Mouse (Mus musculus) midbrain, embryonic 11.5 days (tissue): ENCODE data around the gene Ddx17. TPM values are rescaled to one million over a fixed set of nuclear protein-coding genes. Genes with fewer than 3 reads are reported as not detected.

Source experiments
- ATAC-seq: fragments of 200-750 bp; cut with Nextera tagmentation; 2 replicates; pipeline ENCODE4 v1.8.0; 2017; ENCODE audit warnings: moderate TSS enrichment, moderate library complexity; ENCODE audit not compliant: low FRiP score
- DNase-seq: peaks from one replicate; pipeline ENCODE4 v3.0.0; 2015; ENCODE audit warnings: low spot score; ENCODE audit errors: missing footprints
- H3K27ac ChIP-seq: fragments of 300-500 bp; sonication (generic); 2 replicates; pipeline ENCODE4 v1.5.1; 2014; ENCODE audit warnings: low read depth, low read length
- H3K27me3 ChIP-seq: fragments of 300-500 bp; sonication (generic); 2 replicates; pipeline ENCODE4 v1.6.1; 2014; ENCODE audit warnings: mild to moderate bottlenecking, low read length, moderate library complexity, mixed read lengths; ENCODE audit not compliant: control insufficient read depth, insufficient read depth
- H3K36me3 ChIP-seq: fragments of 300-500 bp; sonication (generic); 2 replicates; pipeline ENCODE4 v1.6.1; 2014; ENCODE audit warnings: mild to moderate bottlenecking, low read length, moderate library complexity, mixed read lengths; ENCODE audit not compliant: control insufficient read depth, insufficient read depth
- H3K4me1 ChIP-seq: fragments of 300-500 bp; sonication (generic); 2 replicates; pipeline ENCODE4 v1.6.1; 2014; ENCODE audit warnings: low read length; ENCODE audit not compliant: control insufficient read depth, insufficient read depth
- H3K4me2 ChIP-seq: fragments of 300-500 bp; sonication (generic); 2 replicates; pipeline ENCODE4 v1.6.1; 2014; ENCODE audit warnings: mild to moderate bottlenecking, moderate library complexity
- H3K4me3 ChIP-seq: fragments of 300-500 bp; sonication (generic); 2 replicates; pipeline ENCODE4 v1.5.1; 2014; ENCODE audit warnings: low read depth, low read length
- H3K9ac ChIP-seq: fragments of 300-500 bp; sonication (generic); 2 replicates; pipeline ENCODE4 v1.6.1; 2014; ENCODE audit warnings: low read length
- H3K9me3 ChIP-seq: fragments of 300-500 bp; sonication (generic); 2 replicates; pipeline ENCODE4 v1.6.1; 2016; ENCODE audit warnings: low read length; ENCODE audit not compliant: control insufficient read depth
- WGBS: fragments of 180-500 bp; shearing (Covaris S2); extraction: QIAGEN DNeasy Blood & Tissue Kit; methylation state at CpG from one replicate; pipeline ENCODE4 v1.1.7; 2014; 5-methylcytosine and 5-hydroxymethylcytosine counted together
- polyA plus RNA-seq: library from polyadenylated mRNA; unstranded; fragments of >200 nt; fragmentation: Nextera tagmentation; extraction: Ambion mirVana; gene quantifications from 2 replicates; pipeline ENCODE4 v1.2.1, GENCODE M21; 2014

Ddx17 gene
- polyA plus RNA-seq, 1 experiment from 2014 or later, result 81.9 TPM

DNA sequence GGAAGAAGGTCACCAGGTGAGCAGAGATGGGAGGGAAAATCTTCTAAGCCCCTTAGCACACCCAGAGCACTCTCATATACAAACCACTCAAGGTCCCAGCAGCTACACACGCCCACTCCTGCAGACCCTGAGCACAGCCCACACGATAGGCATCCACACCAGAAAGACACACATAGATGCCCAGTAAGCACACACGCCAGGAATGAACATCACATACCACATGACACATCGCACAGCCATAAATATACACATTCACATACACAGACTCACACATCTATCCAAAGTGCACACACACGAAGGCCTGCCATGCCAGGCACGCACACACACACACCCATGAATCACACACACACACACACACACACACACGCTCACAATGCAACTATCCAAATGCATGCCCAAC, 36.1 kb downstream of the Ddx17 start:
- no peak overlapping the region for H3K4me3 ChIP-seq
- no peak overlapping the region for H3K4me2 ChIP-seq
- peaks cover 77% of the 10 kb centered on the region for H3K27me3 ChIP-seq
- H3K36me3 ChIP-seq, result no peaks in the 10 kb centered on the region
- no peak overlapping the region for H3K27ac ChIP-seq
- ATAC-seq (no peak), DNase-seq (no peak)
- H3K9ac ChIP-seq, result no peak overlapping the region
- 80% methylated on average over 7 of the region's 7 CpGs for WGBS
- no peaks in the 10 kb centered on the region for H3K9me3 ChIP-seq
- peaks cover 13% of the 10 kb centered on the region; the same call in 1 of the 2 replicates for H3K4me1 ChIP-seq

- Histone ChIP-seq H3K9me3 (no peaks in the 10 kb centered on the region), H3K9ac (no peak overlapping the region), H3K4me2 (no peak overlapping the region), H3K27ac (no peak overlapping the region), H3K27me3 (peaks cover 77% of the 10 kb centered on the region), H3K4me1 (peaks cover 15% of the 10 kb centered on the region), H3K36me3 (no peaks in the 10 kb centered on the region), H3K4me3 (no peak overlapping the region)
- ATAC-seq (no peak), DNase-seq (peak; percentile 69)
- WGBS, result 43% methylated on average over 6 of the region's 6 CpGs
Measured at GRCm38 (mm10) chr15:79509998-79510397, 36.5 kb downstream of the Ddx17 start.

DNA sequence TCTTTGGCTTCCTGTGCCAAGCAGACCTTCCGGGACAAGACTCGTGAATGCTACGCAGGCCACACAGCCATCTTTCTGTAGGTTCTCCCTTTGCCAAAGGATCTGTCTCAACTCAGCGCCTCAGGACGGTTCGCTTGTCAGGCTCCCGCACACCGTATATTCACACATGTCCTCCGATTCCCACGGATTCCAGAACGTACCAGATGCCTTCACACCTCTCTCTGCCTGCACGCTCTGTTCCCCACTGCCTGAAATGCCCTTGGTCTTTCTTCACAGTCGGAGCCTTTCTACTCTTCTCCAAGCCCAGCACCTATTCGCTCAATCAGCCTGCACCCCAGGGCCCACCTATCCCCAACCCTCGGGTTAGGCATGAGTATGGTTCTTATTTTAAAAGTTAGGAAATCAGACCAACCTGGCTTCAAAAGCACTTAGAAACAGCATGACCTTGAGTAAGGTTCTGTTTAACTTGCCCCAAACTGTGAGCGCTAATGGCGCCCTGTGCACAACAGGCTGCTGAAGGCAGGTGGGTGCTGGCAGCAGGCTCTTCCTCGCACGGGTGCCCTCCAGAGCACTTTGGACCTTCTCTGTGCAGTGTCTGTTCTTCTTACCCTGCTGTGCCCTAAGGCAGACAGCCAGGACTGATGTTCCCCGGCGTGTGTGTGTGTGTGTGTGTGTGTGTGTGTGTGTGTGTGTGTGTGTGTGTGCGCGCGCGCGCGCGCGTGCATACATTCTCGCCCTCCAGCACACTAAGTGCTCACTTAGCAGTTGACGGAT, 39.3 kb downstream of the Ddx17 start:
- Histone ChIP-seq H3K36me3 (no peaks in the 10 kb centered on the region), H3K27me3 (peaks cover 78% of the 10 kb centered on the region), H3K27ac (no peak overlapping the region), H3K4me1 (peaks cover 14% of the 10 kb centered on the region), H3K9me3 (no peaks in the 10 kb centered on the region), H3K9ac (no peak overlapping the region), H3K4me3 (no peak overlapping the region), H3K4me2 (no peak overlapping the region)
- DNase-seq, result no peak
- no peak for ATAC-seq
- WGBS, result 56% methylated on average over 29 of the region's 31 CpGs

GRCm38 (mm10) chr15:79506460-79506859, 40.1 kb downstream of the Ddx17 start:
- Histone ChIP-seq H3K4me2 (peak overlapping the region; percentile 99; the same call in 1 of the 2 replicates), H3K27ac (no peak overlapping the region), H3K9ac (no peak overlapping the region), H3K36me3 (no peaks in the 10 kb centered on the region), H3K4me1 (peaks cover 7% of the 10 kb centered on the region), H3K4me3 (no peak overlapping the region), H3K9me3 (no peaks in the 10 kb centered on the region), H3K27me3 (peaks cover 76% of the 10 kb centered on the region)
- DNase-seq, result no peak
- ATAC-seq, result no peak
- WGBS, result 39% methylated on average over 7 of the region's 7 CpGs

GRCm38 (mm10) chr15:79505616-79506283, 40.8 kb downstream of the Ddx17 start:
- Histone ChIP-seq H3K27ac (no peak overlapping the region), H3K9me3 (no peaks in the 10 kb centered on the region), H3K4me1 (peaks cover 4% of the 10 kb centered on the region), H3K9ac (peak overlapping the region; percentile 52), H3K27me3 (peaks cover 69% of the 10 kb centered on the region), H3K4me3 (peak overlapping the region; percentile 54), H3K36me3 (no peaks in the 10 kb centered on the region), H3K4me2 (peak overlapping the region; percentile 99)
- WGBS, result under 1% methylated on average over 52 of the region's 71 CpGs
- peak; percentile 97 for DNase-seq
- ATAC-seq, result peak; percentile 76

- 1% methylated on average over 59 of the region's 60 CpGs for WGBS
- peaks cover 4% of the 10 kb centered on the region for H3K4me1 ChIP-seq
- peak; percentile 17; the same call in 1 of the 2 replicates for ATAC-seq
- H3K9ac ChIP-seq, result peak within 1 kb of the TSS; percentile 52
- peak within 1 kb of the TSS; percentile 54 for H3K4me3 ChIP-seq
- peak; percentile 87 for DNase-seq
- H3K9me3 ChIP-seq, result no peaks in the 10 kb centered on the region
- peak within 1 kb of the TSS; percentile 99 for H3K4me2 ChIP-seq
- H3K27me3 ChIP-seq, result peaks cover 61% of the 10 kb centered on the region
- H3K36me3 ChIP-seq, result no peaks in the 10 kb centered on the region
- no peak within 1 kb of the TSS for H3K27ac ChIP-seq
Measured at GRCm38 (mm10) chr15:79504707-79505452, 41.7 kb downstream of the Ddx17 start, which contains the start of gene Kcnj4. Gene Kcnj4 (minus strand): TSS chr15:79505241.

DNA sequence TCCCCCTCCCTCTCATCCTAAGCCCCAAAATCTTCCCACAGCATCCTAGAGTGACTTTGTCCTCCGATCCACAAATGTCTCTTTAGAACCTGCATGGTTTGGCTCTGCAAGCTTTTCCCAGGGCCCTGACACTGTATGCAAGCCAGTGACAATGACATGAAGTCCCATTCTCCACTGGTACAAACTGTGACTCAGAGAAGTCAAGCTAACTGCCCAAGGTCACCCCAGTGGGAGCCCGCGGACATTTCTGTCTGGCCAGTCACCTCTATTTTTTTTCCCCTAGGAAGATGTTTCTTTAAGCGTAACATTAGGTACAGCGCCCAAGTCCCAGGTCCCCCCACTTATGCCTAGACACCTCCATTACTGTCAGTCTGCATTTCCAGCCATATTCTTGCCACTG, 43.1 kb downstream of the Ddx17 start:
- no peak overlapping the region for H3K27ac ChIP-seq
- no peak overlapping the region for H3K4me3 ChIP-seq
- WGBS, result 68% methylated on average over 5 of the region's 5 CpGs
- DNase-seq (no peak), ATAC-seq (no peak)
- H3K4me2 ChIP-seq, result no peak overlapping the region
- no peaks in the 10 kb centered on the region for H3K9me3 ChIP-seq
- H3K9ac ChIP-seq, result no peak overlapping the region
- H3K27me3 ChIP-seq, result peaks cover 59% of the 10 kb centered on the region
- H3K4me1 ChIP-seq, result peaks cover 4% of the 10 kb centered on the region
- no peaks in the 10 kb centered on the region for H3K36me3 ChIP-seq

DNA sequence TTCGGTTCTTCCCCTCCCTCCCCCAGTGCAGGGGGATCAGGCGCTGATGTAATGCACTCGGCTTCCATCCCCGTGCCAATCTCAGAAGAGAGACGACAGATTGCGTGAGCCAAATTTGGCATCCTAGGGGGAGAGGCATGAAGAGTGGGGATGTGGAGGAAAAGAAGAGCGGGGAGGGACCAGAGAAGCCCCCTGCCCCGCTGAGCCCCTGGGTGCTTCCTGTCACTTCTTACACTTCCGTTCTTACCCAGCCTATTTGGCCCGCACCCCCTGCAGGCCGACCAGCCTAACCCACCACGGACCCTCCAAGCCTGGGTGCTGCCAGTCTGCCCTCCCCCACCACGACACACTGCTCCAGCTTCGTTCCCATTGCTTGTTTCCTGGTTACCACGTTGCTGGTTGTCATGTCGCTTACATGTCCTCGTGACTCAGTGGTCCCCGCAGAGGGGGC, 43.6 kb downstream of the Ddx17 start:
- H3K4me2 ChIP-seq, result no peak overlapping the region
- H3K36me3 ChIP-seq, result no peaks in the 10 kb centered on the region
- H3K4me3 ChIP-seq, result no peak overlapping the region
- H3K27me3 ChIP-seq, result peaks cover 55% of the 10 kb centered on the region
- ATAC-seq (no peak), DNase-seq (no peak)
- no peak overlapping the region for H3K27ac ChIP-seq
- 22% methylated on average over 18 of the region's 18 CpGs for WGBS
- no peaks in the 10 kb centered on the region for H3K9me3 ChIP-seq
- no peak overlapping the region for H3K9ac ChIP-seq
- peaks cover 4% of the 10 kb centered on the region for H3K4me1 ChIP-seq
